Mouse (Mus musculus) layer of hippocampus, postnatal 25 days (tissue): ENCODE data around the gene Mill2. TPM values are rescaled to one million over a fixed set of nuclear protein-coding genes. Genes with fewer than 3 reads are reported as not detected.
"Not testable (repeated sequence)": the region's sequence is repeated elsewhere in the genome, so short reads cannot be mapped to it uniquely, and the experiment has no call there.

Source experiments
- DNase-seq, 2 experiments: peaks; one replicate each; pipeline ENCODE4 v3.0.0; 2022; ENCODE audit warnings: mixed read lengths in 2 of 2, low spot score in 1 of 2; ENCODE audit errors: extremely low spot score in 1 of 2
- total RNA-seq, 2 experiments: library from RNA; stranded (reverse); gene quantifications; 2 replicates each; pipeline ENCODE4 v1.2.3; 2021

The Mill2 gene
- 1 to 10 TPM; 1.9 to 2.2 TPM for total RNA-seq

- no peak for DNase-seq
Observed at GRCm38 (mm10) chr7:18839865-18840264, at the start of gene Mill2. Gene Mill2, plus strand, starts transcription at chr7:18839966.

GRCm38 (mm10) chr7:18790671-18791070 lies 49.1 kb upstream of the Mill2 start:
- DNase-seq, result not testable (repeated sequence)

GRCm38 (mm10) chr7:18798420-18798819 lies 41.3 kb upstream of the Mill2 start, which contains the start of gene Psg19:
Gene Psg19, minus strand, starts transcription at chr7:18798520.
- DNase-seq, result no peak

- DNase-seq, result no peak
Observed at GRCm38 (mm10) chr7:18799129-18799528, 40.6 kb upstream of the Mill2 start.

- no peak for DNase-seq
Observed at GRCm38 (mm10) chr7:18803526-18803925, 36.2 kb upstream of the Mill2 start.

GRCm38 (mm10) chr7:18818301-18818700 lies 21.5 kb upstream of the Mill2 start:
- no peak for DNase-seq

GRCm38 (mm10) chr7:18821507-18821906 lies 18.3 kb upstream of the Mill2 start, which contains the start of gene Psg17:
Gene Psg17, minus strand, starts transcription at chr7:18821607.
- no peak for DNase-seq

- DNase-seq, result no peak
Observed at GRCm38 (mm10) chr7:18827792-18828546, 11.8 kb upstream of the Mill2 start.

GRCm38 (mm10) chr7:18828592-18828991 lies 11.2 kb upstream of the Mill2 start:
- no peak for DNase-seq

- no peak for DNase-seq
Observed at GRCm38 (mm10) chr7:18829545-18829944, 10.2 kb upstream of the Mill2 start.

- DNase-seq, result no peak
Observed at GRCm38 (mm10) chr7:18832298-18832697, 7.5 kb upstream of the Mill2 start.

- DNase-seq, result no peak
Observed at GRCm38 (mm10) chr7:18840386-18841173, 814 bp downstream of the Mill2 start.

- no peak for DNase-seq
Observed at GRCm38 (mm10) chr7:18841174-18841567, 1.4 kb downstream of the Mill2 start.

GRCm38 (mm10) chr7:18844811-18845210 lies 5.0 kb downstream of the Mill2 start:
- no peak for DNase-seq

GRCm38 (mm10) chr7:18848395-18848794 lies 8.6 kb downstream of the Mill2 start:
- DNase-seq, result no peak

GRCm38 (mm10) chr7:18858310-18858916 lies 18.6 kb downstream of the Mill2 start:
- no peak for DNase-seq

- DNase-seq, result no peak
Observed at GRCm38 (mm10) chr7:18862801-18863200, 23.0 kb downstream of the Mill2 start.

GRCm38 (mm10) chr7:18868491-18868890 lies 28.7 kb downstream of the Mill2 start:
- no peak for DNase-seq

- DNase-seq, result not testable (repeated sequence)
Observed at GRCm38 (mm10) chr7:18871031-18871430, 31.3 kb downstream of the Mill2 start, which contains the start of gene Pglyrp1. Gene Pglyrp1, plus strand, starts transcription at chr7:18871331.

- DNase-seq, result no peak
Observed at GRCm38 (mm10) chr7:18872014-18872802, 32.4 kb downstream of the Mill2 start.
